ENCODE assay signal across 1 mouse cellular context in the genomic region with DNA sequence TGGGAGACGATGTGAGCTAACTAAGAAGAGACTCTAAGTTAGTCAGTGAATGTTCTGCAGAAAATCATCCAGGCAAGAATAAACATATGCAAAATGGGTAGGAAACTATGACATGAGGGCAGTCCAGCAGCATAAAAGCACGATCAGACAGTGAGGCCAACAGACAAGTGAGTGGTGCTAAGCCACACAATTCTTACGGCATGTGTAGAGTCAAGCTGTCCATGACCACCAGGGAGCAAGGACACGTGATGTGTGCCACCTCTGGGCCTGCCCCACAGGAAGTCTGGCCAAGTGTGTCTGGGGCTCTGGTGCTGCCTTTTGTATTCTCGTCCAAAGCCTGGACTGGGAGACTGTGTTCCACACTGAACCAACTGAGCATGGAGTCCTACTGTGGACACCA.
TF ChIP-seq lines count a peak whose summit lies in the region.

No protein-coding gene starts in this region.

TF ChIP-seq in CH12.LX, 34 proteins besides CTCF, POLR2A, EP300 and RAD21:
- TF ChIP-seq JUND (conservative IDR thresholded peaks at IDR 0.05; ENCODE audit: low read depth, low read length) (peak; percentile 58; the same call in 1 of the 2 replicates), ZC3H11A (IDR thresholded peaks at IDR 0.05; ENCODE audit: low read depth, low read length) (no peak), JUN (IDR thresholded peaks at IDR 0.05; ENCODE audit: insufficient read depth, low read depth, low read length) (peak; percentile 75), MAX (IDR thresholded peaks at IDR 0.05; ENCODE audit: low read length) (peak; percentile 15; the same call in 1 of the 2 replicates), BHLHE40 (IDR thresholded peaks at IDR 0.05; ENCODE audit: low read depth, low read length) (peak; percentile 95), USF2 (conservative IDR thresholded peaks at IDR 0.05; ENCODE audit: low read depth, low read length) (0 out of 2 replicates have a peak, but pooled peaks have one; percentile 40), SIN3A (IDR thresholded peaks at IDR 0.05; ENCODE audit: low read length) (peak; percentile 29; the same call in 1 of the 2 replicates), ZMIZ1 (IDR thresholded peaks at IDR 0.05; ENCODE audit: low read depth, low read length) (no peak), USF1 (IDR thresholded peaks at IDR 0.05; ENCODE audit: low read depth, low read length) (peak; percentile 66), ZNF384 (IDR thresholded peaks at IDR 0.05; ENCODE audit: low read depth, low read length) (no peak), MYC (IDR thresholded peaks at IDR 0.05; ENCODE audit: low read depth, low read length) (peak; percentile 60; the same call in 1 of the 2 replicates), IRF4 (IDR thresholded peaks at IDR 0.05; ENCODE audit: low read depth, low read length) (0 out of 2 replicates have a peak, but pooled peaks have one; percentile 14), ETS1 (conservative IDR thresholded peaks at IDR 0.05; ENCODE audit: low read depth, low read length) (peak; percentile 76)
